Mouse (Mus musculus) kidney, adult 2 months (tissue): Measurements from ENCODE around the gene Rtel1. TPM values are rescaled to one million over a fixed set of nuclear protein-coding genes. Genes with fewer than 3 reads are reported as not detected.

Experiments used
- DNase-seq: peaks from one replicate; pipeline ENCODE4 v3.0.0; 2021
- H3K27ac ChIP-seq: fragments of 200-500 bp; 2 replicates; pipeline ENCODE4 v1.5.1; 2012; ENCODE audit warnings: low read depth, low read length, control low read depth, inconsistent platforms; ENCODE audit not compliant: insufficient read depth
- H3K27me3 ChIP-seq: fragments of 200-500 bp; replicated peaks from 2 replicates; pipeline ENCODE4 v1.6.1; 2012; ENCODE audit warnings: mild to moderate bottlenecking, moderate library complexity, low read length, inconsistent platforms; ENCODE audit not compliant: control insufficient read depth, insufficient read depth
- H3K36me3 ChIP-seq: fragments of 200-500 bp; 2 replicates; pipeline ENCODE4 v1.6.1; 2012; ENCODE audit warnings: mild to moderate bottlenecking, moderate library complexity, low read length, inconsistent platforms; ENCODE audit not compliant: control insufficient read depth, insufficient read depth
- H3K4me1 ChIP-seq: fragments of 200-500 bp; 2 replicates; pipeline ENCODE4 v1.6.1; 2011; ENCODE audit warnings: low read length; ENCODE audit not compliant: control insufficient read depth, insufficient read depth
- H3K4me3 ChIP-seq: fragments of 200-500 bp; 2 replicates; pipeline ENCODE4 v1.5.1; 2011; ENCODE audit warnings: mild to moderate bottlenecking, low read depth, low read length, control low read depth; ENCODE audit not compliant: insufficient read depth
- CTCF ChIP-seq: fragments of 200-500 bp; conservative IDR thresholded peaks from 2 replicates; pipeline ENCODE4 v1.5.1; 2011; ENCODE audit warnings: low read depth, mild to moderate bottlenecking, control low read depth, low read length, moderate library complexity, mixed read lengths; ENCODE audit not compliant: insufficient read depth, insufficient read length
- POLR2A ChIP-seq: fragments of 200-500 bp; IDR thresholded peaks from one replicate; pipeline ENCODE4 v1.6.1; 2011; ENCODE audit warnings: low read depth, low read length, control low read depth
- WGBS: fragments of 180-500 bp; shearing (Covaris S2); methylation state at CpG from one replicate; pipeline ENCODE4 v1.1.7; 2018; 5-methylcytosine and 5-hydroxymethylcytosine counted together
- polyA plus RNA-seq: library from polyadenylated mRNA; depleted of rRNA; stranded (reverse); fragments of >200 nt; gene quantifications from 2 replicates; pipeline ENCODE4 v1.2.3, GENCODE M21; 2012

Rtel1 gene
- polyA plus RNA-seq, 1 experiment, result 30.2 TPM

DNA sequence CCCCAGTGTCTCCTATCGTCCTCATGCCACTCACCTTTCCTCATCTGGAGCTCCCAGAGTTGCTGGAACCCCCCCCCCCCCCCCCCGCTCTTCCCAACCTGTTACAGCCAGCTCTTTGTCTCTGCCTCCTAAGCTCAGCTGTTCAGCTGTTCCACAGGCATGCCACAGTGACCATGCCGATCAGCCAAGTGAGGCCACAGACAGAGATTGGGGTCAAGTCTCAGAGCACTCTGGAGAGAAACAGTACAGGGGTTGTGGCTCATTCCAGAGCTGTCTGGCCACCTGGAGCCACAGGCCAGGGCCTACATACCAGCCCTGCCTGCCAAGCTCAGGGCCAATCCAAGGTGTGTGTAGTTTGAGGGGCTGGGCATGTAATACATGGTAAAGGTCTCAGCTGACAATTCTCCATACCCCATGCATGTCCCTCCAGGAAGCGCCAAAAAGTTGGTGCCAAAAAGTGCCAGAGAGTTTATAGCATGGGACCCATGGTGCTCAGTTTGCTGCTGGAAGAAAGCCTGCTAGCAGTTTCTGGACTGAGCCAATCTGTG is 67.2 kb downstream of the Rtel1 start:
- TF ChIP-seq POLR2A, result no peak
- WGBS, result 65% methylated on average over 4 of the region's 4 CpGs
- Histone ChIP-seq H3K4me1 (no peaks in the 10 kb centered on the region), H3K4me3 (no peak overlapping the region), H3K36me3 (no peaks in the 10 kb centered on the region), H3K27me3 (no peaks in the 10 kb centered on the region), H3K27ac (no peak overlapping the region)
- DNase-seq, result no peak

DNA sequence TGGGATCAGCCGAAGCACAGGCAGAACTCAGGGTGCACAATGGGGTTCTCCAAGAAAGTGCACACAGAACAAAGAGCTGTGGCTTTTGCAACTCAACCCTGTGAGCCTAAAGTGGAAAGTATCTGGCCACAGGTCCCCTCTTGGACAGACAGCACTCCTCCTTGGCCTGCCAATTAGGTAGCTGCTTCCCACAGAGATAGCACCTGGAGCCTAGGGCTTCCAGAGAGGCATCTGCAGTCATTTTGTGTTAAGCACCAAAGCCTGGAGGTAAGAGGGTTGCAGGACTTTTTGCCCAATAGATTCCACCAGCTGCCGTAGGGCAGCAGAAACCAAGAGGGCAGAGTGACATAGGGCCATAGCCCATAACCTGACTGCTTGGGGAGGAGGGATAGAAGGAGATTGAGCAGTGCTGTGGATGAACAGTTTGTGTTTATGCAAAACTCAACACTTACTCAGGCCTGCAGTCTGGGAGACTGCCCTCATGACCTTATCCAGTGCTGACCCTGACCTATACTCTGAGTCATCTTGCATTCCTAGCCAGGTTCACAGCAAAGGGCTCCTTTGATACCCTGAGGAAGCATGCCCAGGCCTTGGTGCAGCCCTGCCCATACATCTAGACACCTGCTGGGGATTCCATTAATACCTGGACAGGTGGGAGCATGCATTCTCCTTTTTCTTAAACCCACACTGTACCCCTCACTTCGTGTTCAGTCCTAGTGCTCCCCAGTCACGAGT is 70.8 kb downstream of the Rtel1 start:
- Histone ChIP-seq H3K4me1 (no peaks in the 10 kb centered on the region), H3K27me3 (no peaks in the 10 kb centered on the region), H3K27ac (no peak overlapping the region), H3K4me3 (no peak overlapping the region), H3K36me3 (no peaks in the 10 kb centered on the region)
- no peak for TF ChIP-seq CTCF
- no peak for TF ChIP-seq POLR2A
- WGBS, result 76% methylated on average over 4 of the region's 4 CpGs
- no peak for DNase-seq

DNA sequence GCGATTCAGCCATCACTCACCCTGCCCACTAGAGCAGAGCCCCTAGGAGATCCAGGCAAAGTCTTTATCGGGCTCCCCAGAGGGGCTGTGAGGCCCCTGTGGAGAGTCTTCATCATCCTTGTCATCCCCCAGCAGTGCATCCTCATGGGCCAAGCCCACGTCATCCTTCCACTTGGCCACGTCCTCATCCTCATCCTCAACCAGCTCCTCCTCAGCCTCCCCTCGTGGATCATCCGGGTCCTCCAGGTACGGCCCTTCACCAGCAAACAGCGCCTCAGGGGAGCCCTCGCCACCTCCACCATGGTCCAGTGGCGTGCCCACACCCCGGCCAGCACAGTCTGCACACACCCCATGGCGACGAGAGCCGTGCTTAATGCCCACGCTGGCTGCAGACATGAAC is 71.5 kb downstream of the Rtel1 start:
- 92% methylated on average over 15 of the region's 15 CpGs for WGBS

DNA sequence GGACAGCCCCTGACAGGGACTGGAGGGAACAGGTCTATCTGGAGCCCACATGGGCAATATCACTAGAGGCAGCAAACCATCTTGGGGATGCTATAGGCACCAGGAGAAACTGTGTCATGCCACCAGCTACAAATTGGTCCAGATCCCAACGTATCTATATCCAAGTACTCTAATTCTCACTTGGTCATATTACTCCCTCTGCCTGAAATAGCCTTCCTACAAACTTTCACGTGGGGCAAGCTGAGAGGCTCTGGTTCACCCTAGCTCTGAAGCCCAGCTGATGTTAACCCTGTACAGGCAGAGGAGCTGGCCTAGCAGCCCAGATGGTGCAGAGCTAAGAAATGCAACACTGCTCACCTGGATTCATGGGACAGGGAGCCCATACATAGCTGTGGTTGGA is 72.0 kb downstream of the Rtel1 start:
- no peak overlapping the region for H3K4me3 ChIP-seq
- H3K27me3 ChIP-seq, result no peaks in the 10 kb centered on the region
- no peak overlapping the region for H3K27ac ChIP-seq
- no peak for DNase-seq
- H3K4me1 ChIP-seq, result no peaks in the 10 kb centered on the region
- H3K36me3 ChIP-seq, result no peaks in the 10 kb centered on the region
- TF ChIP-seq CTCF, result no peak
- no peak for TF ChIP-seq POLR2A
- 62% methylated on average over 2 of the region's 2 CpGs for WGBS

More for the DNA sequence above, 71.5 kb downstream of the Rtel1 start:
- Histone ChIP-seq H3K27ac (no peak overlapping the region), H3K4me3 (no peak overlapping the region), H3K4me1 (no peaks in the 10 kb centered on the region), H3K27me3 (no peaks in the 10 kb centered on the region), H3K36me3 (no peaks in the 10 kb centered on the region)
- no peak for DNase-seq
- TF ChIP-seq CTCF, result no peak
- no peak for TF ChIP-seq POLR2A

DNA sequence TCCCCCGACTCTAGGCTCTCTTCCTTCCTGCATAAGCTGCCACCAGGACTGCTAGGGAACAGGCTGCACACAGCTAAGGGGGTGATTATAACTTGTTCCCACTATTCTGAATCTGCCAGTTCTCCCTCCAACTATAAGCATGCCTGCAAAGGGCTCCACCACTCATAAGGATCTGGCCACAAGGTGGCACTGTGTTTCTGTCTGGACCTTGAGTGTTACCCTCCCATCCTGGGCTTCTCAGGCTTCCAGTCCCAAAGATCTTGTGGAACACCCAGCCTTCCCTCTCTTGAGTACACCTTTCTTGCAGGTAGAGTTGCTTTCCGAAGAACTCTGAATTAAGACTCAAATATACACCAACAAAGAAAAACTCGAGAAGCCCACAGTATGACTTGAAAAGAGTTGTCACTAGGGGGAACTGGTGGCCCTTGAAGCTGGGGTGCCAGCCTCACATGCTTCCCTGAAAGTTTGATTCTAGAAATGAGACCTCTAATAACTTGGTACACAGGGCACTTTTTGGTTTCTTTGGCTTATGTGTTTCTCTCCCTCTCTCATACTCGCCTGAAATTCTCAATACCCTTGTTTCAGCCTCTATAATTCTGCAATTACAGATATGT is 73.2 kb downstream of the Rtel1 start:
- WGBS, result 29% methylated on average over 4 of the region's 4 CpGs
- no peaks in the 10 kb centered on the region for H3K27me3 ChIP-seq
- H3K4me1 ChIP-seq, result no peaks in the 10 kb centered on the region
- no peak overlapping the region for H3K4me3 ChIP-seq
- DNase-seq, result peak; percentile 88
- TF ChIP-seq POLR2A (no peak), CTCF (peak; percentile 94)
- H3K27ac ChIP-seq, result no peak overlapping the region
- H3K36me3 ChIP-seq, result no peaks in the 10 kb centered on the region

DNA sequence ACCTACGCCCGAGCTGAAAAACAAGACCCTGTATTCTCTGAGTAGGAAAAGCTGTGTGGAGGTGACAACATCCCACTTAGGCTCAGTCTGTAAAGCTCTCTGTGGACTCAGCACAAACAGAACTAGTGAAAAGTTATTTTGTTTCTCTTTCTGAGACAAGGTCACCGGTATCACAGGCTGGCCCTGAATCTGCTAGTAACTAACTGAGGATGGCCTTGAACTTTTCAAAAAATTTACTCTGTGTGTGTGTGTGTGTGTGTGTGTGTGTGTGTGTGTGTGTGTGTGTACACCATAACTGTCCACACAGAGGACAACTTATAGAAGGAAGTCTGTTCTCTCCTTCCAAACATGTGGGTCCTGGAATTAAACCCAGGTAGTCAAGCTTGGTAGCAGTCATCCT is 74.5 kb downstream of the Rtel1 start:
- Histone ChIP-seq H3K36me3 (no peaks in the 10 kb centered on the region), H3K27ac (no peak overlapping the region), H3K27me3 (no peaks in the 10 kb centered on the region), H3K4me3 (no peak overlapping the region), H3K4me1 (no peaks in the 10 kb centered on the region)
- TF ChIP-seq POLR2A, result no peak
- TF ChIP-seq CTCF, result no peak
- WGBS, result 93% methylated on average over 3 of the region's 3 CpGs
- no peak for DNase-seq

DNA sequence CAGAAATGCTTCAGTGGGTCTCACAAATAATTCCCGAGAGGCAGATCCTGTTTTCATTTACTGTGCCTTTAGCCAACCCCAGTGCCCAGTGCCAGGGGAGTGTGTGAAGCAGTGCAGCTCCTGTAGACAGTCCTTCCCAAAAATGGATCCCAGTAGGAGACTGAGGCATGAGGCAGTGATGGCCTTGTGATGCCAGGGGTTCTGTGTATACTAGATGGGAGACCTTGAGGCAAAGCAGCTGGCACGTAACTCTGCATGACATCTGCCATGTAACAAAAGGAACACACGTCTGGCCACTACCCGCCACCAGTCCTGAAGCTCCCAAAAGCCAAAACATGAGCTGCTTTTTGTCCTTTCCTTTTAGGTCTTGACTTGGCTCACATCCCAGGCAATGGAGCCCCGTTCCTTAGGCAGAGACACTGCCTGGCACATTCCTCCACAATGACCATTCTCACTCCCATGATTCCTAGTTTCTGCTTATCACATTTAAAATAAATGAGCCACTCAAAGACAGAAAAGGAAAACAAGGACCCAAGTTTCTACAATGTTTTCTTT is 77.7 kb downstream of the Rtel1 start:
- Histone ChIP-seq H3K4me3 (no peak overlapping the region), H3K4me1 (no peaks in the 10 kb centered on the region), H3K27me3 (no peaks in the 10 kb centered on the region), H3K27ac (no peak overlapping the region), H3K36me3 (no peaks in the 10 kb centered on the region)
- WGBS, result 58% methylated on average over 5 of the region's 5 CpGs
- DNase-seq, result peak; percentile 19
- TF ChIP-seq POLR2A (no peak), CTCF (no peak)
